Mouse (Mus musculus) heart, adult 2 months (tissue): ENCODE measurements around the gene Fam117a.

ENCODE experiments used
- CTCF ChIP-seq: fragments of 200-600 bp; IDR thresholded peaks from 2 replicates; pipeline ENCODE4 v1.8.1; 2022; ENCODE audit warnings: antibody characterized with exemption, mild to moderate bottlenecking, moderate library complexity
- EP300 ChIP-seq: fragments of 200-500 bp; IDR thresholded peaks from 2 replicates; pipeline ENCODE4 v1.6.1; 2011; ENCODE audit warnings: low read depth, low read length, control low read depth; ENCODE audit not compliant: insufficient read depth
- POLR2A ChIP-seq: fragments of 200-500 bp; IDR thresholded peaks from 2 replicates; pipeline ENCODE4 v1.6.1; 2011; ENCODE audit warnings: mild to moderate bottlenecking, low read depth, low read length, control low read depth; ENCODE audit not compliant: insufficient read depth

DNA sequence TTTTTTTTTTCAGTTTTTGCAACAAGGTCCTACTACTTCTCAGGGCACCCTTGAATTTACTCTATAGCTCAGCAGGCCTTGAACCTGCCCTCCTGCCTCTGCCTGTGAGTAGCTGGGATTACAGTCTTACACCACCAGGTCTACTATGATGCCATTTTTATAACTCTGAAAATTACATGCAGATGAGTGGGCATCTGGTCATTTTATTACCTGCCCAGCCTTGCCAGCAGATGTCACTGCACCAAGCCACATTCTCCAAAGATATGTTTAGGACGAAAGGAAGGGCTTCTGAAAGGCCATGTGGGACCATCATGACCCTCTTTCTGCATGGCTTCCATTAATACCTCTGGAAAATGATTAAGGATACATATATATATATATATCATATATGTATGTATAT lies 17.3 kb upstream of the Fam117a start:
- TF ChIP-seq POLR2A (no peak), CTCF (peak; percentile 62), EP300 (no peak)
